7 mouse cellular contexts compared by ENCODE assay signal in the genomic region with DNA sequence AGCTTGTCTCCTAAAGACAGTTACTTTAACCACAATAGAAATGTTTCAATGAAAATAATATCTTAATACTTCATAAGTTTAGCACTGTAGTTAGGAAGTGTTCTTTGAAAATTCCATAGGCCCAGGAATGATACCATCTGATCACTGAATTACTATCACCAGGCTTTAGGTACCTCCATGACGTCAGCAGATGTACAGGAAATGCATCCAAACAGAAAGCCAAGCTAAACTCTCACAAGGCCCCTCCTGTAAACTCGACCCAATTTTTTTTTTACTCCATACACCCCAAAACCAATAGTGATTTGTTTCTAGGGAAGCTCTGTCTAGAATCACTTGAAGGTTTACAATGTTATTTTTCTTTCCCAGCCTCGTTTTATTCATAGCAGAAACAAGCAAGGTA. TPM values are rescaled to one million over a fixed set of nuclear protein-coding genes. Genes with fewer than 3 reads are reported as not detected.
DNase-seq lines count a peak whose midpoint lies in the region; ATAC-seq and TF ChIP-seq lines count a peak whose summit lies in the region.

No protein-coding gene starts in this region.

- ATAC-seq in liver, embryonic 11.5 days (replicated peaks; ENCODE audit: low FRiP score): no peak

- H3K4me2 ChIP-seq in liver, embryonic 11.5 days: peak overlapping the region; percentile 73

- no peaks in the 10 kb centered on the region for H3K27me3 ChIP-seq in thymus, adult 2 months (ENCODE audit: control insufficient read depth, insufficient read depth, low read length)
- no peaks in the 10 kb centered on the region for H3K27me3 ChIP-seq in liver, embryonic 11.5 days (replicated peaks; ENCODE audit: control insufficient read depth, insufficient read depth, low read length)

- peak overlapping the region; percentile 98 for H3K9ac ChIP-seq in liver, embryonic 11.5 days (ENCODE audit: low read depth, low read length)

- WGBS in thymus, adult 2 months: 1% methylated on average over 3 of the region's 3 CpGs
- 4% methylated on average over 3 of the region's 3 CpGs for WGBS in liver, embryonic 11.5 days

- H3K27ac ChIP-seq in thymus, adult 2 months (ENCODE audit: control insufficient read depth, insufficient read depth, low read length): peak overlapping the region; percentile 84
- peak overlapping the region; percentile 8; the same call in 1 of the 2 replicates for H3K27ac ChIP-seq in embryonic fibroblast, embryonic 13.5 days (ENCODE audit: insufficient read depth, low read length)
- 0 out of 2 replicates have a peak overlapping the region, but pooled peaks have one; percentile 95 for H3K27ac ChIP-seq in liver, embryonic 11.5 days (ENCODE audit: low read depth, low read length)

- H3K4me3 ChIP-seq in thymus, adult 2 months (ENCODE audit: control insufficient read depth, insufficient read depth, low read length): no peak overlapping the region
- H3K4me3 ChIP-seq in embryonic fibroblast, embryonic 13.5 days (ENCODE audit: insufficient read depth, low read length): peak overlapping the region; percentile 54
- peak overlapping the region; percentile 97 for H3K4me3 ChIP-seq in liver, embryonic 11.5 days (ENCODE audit: low read depth, low read length)

- no peak for TF ChIP-seq POLR2A in thymus, adult 2 months (IDR thresholded peaks at IDR 0.05; ENCODE audit: control insufficient read depth, extremely low read depth, insufficient read depth, low read length, poor library complexity)
- no peak for TF ChIP-seq POLR2A in embryonic fibroblast, embryonic 13.5 days (IDR thresholded peaks at IDR 0.05; ENCODE audit: low read depth, low read length)

- H3K9me3 ChIP-seq in liver, embryonic 11.5 days (ENCODE audit: control insufficient read depth, low read length): no peaks in the 10 kb centered on the region

- TF ChIP-seq CTCF in thymus, adult 2 months (IDR thresholded peaks at IDR 0.05; ENCODE audit: borderline replicate concordance, control insufficient read depth, extremely low read depth, insufficient read depth, low read length, poor library complexity): no peak
- no peak for TF ChIP-seq CTCF in embryonic fibroblast, embryonic 13.5 days (IDR thresholded peaks at IDR 0.05; ENCODE audit: borderline replicate concordance, insufficient read depth, low read length)

- no peaks in the 10 kb centered on the region for H3K4me1 ChIP-seq in thymus, adult 2 months (replicated peaks; ENCODE audit: control insufficient read depth, insufficient read depth, low read length)
- H3K4me1 ChIP-seq in embryonic fibroblast, embryonic 13.5 days (ENCODE audit: control insufficient read depth, insufficient read depth, low read length): no peaks in the 10 kb centered on the region
- 0 out of 2 replicates have a peak, but pooled peaks cover 6% of the 10 kb centered on the region for H3K4me1 ChIP-seq in liver, embryonic 11.5 days (replicated peaks; ENCODE audit: control insufficient read depth, insufficient read depth, low read length)

- H3K36me3 ChIP-seq in thymus, adult 2 months (ENCODE audit: control insufficient read depth, insufficient read depth, low read length): peaks cover 1% of the 10 kb centered on the region
- peaks cover 13% of the 10 kb centered on the region for H3K36me3 ChIP-seq in liver, embryonic 11.5 days (ENCODE audit: control insufficient read depth, insufficient read depth, low read length)

- no peak for DNase-seq in thymus, adult 2 months
- DNase-seq in thymus, adult 18-20 months: no peak
- DNase-seq in liver, embryonic 11.5 days (ENCODE audit: low spot score): no peak
- DNase-seq in MN1 (ENCODE audit: low spot score): no peak
- no peak for DNase-seq in adrenal gland, postnatal 14 days
- DNase-seq in layer of hippocampus, adult 18-20 months (ENCODE audit: low spot score in 2 of 2): no peak

RNA-seq across cellular contexts. Expression of a gene that starts 0.9 kb away (rescaled TPM):
- 3.0 and 3.3 TPM in 2 replicates for polyA plus RNA-seq in thymus, adult 2 months (2012; rRNA removed)
- 7.4 and 9.9 TPM in 2 replicates for polyA plus RNA-seq in embryonic fibroblast, embryonic 13.5 days (2011; ENCODE audit: insufficient read length, low read depth, missing spikeins)
- 14.1 and 15.5 TPM in 2 replicates for polyA plus RNA-seq in liver, embryonic 11.5 days (2014; fragmentation: Nextera tagmentation; extraction: Ambion mirVana)
- total RNA-seq in adrenal gland, postnatal 14 days (2021): 7.5 and 9.3 TPM in 2 replicates
- total RNA-seq in layer of hippocampus, adult 18-20 months (2021): 1 to 10 TPM; 7.0 to 7.8 TPM

Comparison
In these comparisons a context has a peak if more than half of its experiments do, and no peak if none do; other contexts are left out.
1. H3K27ac ChIP-seq: peak in every context shown above with its lines; median percentile 95 in liver, embryonic 11.5 days; 84 in thymus, adult 2 months; 8 in embryonic fibroblast, embryonic 13.5 days.